Mouse (Mus musculus) left cerebral cortex, adult 8-10 months (tissue): ENCODE data around the gene Wbp2. TPM values are rescaled to one million over a fixed set of nuclear protein-coding genes. Genes with fewer than 3 reads are reported as not detected.

Source experiments
- DNase-seq, 2 experiments: peaks; one replicate each; pipeline ENCODE4 v3.0.0; 2022; ENCODE audit warnings: low spot score in 2 of 2
- total RNA-seq, 4 experiments: library from RNA; stranded (reverse); gene quantifications; 2 replicates each; pipeline ENCODE4 v1.2.4; 2022

Gene Wbp2
- total RNA-seq, 4 experiments from 2014 or later = 414 to 460 (median 438) TPM

GRCm38 (mm10) chr11:116030898-116031845 lies 55.6 kb downstream of the Wbp2 start:
- DNase-seq = peak in 1 of 2 experiments; percentile 67

- peak; percentile 95 to 98 for DNase-seq
These were observed 56.5 kb downstream of the Wbp2 start, which contains the start of gene Unk for GRCm38 (mm10) chr11:116030088-116030897. TSS of gene Unk (plus strand) at chr11:116030322.

GRCm38 (mm10) chr11:116029086-116029865 lies 57.5 kb downstream of the Wbp2 start:
- DNase-seq = no peak

Other genes with a start within 250 kb of the Wbp2 start
- under 1 TPM; 0.07 to 0.89 (median 0.57) TPM for gene Myo15b, start 228.6 kb downstream of the Wbp2 start, total RNA-seq
- gene Smim5, start 187.0 kb downstream of the Wbp2 start, total RNA-seq = 1 to 10 TPM in 1 of 4 experiments, under 1 TPM in 2, not detected in 1; 0.78 to 1.6 (median 0.95) TPM
- gene Smim6, start 175.0 kb downstream of the Wbp2 start, total RNA-seq = not detected
- 10 to 100 TPM; 42.0 to 61.0 (median 55.7) TPM for gene Sap30bp, start 153.7 kb downstream of the Wbp2 start, total RNA-seq
- gene Recql5, start 153.5 kb downstream of the Wbp2 start, total RNA-seq = 10 to 100 TPM; 23.5 to 33.0 (median 25.2) TPM
- gene Itgb4, start 112.3 kb downstream of the Wbp2 start, total RNA-seq = 10 to 100 TPM in 3 of 4 experiments, 1 to 10 TPM in 1; 9.4 to 13.4 (median 11.3) TPM
- 10 to 100 TPM; 16.1 to 19.7 (median 18.6) TPM for gene Galk1, start 74.3 kb downstream of the Wbp2 start, total RNA-seq
- 100 to 1,000 TPM; 272 to 296 (median 284) TPM for gene H3f3b, start 59.0 kb downstream of the Wbp2 start, total RNA-seq
- 10 to 100 TPM; 23.4 to 27.7 (median 25.0) TPM for gene Unk, start 56.7 kb downstream of the Wbp2 start, total RNA-seq
- 1 to 10 TPM; 1.2 to 4.1 (median 1.7) TPM for gene Unc13d, start 9.0 kb downstream of the Wbp2 start, total RNA-seq
- 1 to 10 TPM; 5.6 to 8.1 (median 7.0) TPM for gene Trim47, start 40.2 kb upstream of the Wbp2 start, total RNA-seq
- gene Trim65, start 44.1 kb upstream of the Wbp2 start, total RNA-seq = 1 to 10 TPM; 6.3 to 7.7 (median 7.4) TPM
- gene Mrpl38, start 51.9 kb upstream of the Wbp2 start, total RNA-seq = 10 to 100 TPM; 43.3 to 64.9 (median 56.2) TPM
- gene Fbf1, start 81.2 kb upstream of the Wbp2 start, total RNA-seq = 10 to 100 TPM; 68.8 to 81.3 (median 76.5) TPM
- gene Ten1, start 111.9 kb upstream of the Wbp2 start, total RNA-seq = 10 to 100 TPM; 34.4 to 47.6 (median 39.6) TPM
- gene Acox1, start 112.0 kb upstream of the Wbp2 start, total RNA-seq = 100 to 1,000 TPM; 122 to 132 (median 126) TPM
- gene Evpl, start 151.1 kb upstream of the Wbp2 start, total RNA-seq = 1 to 10 TPM; 2.1 to 2.8 (median 2.5) TPM
- gene Srp68, start 187.2 kb upstream of the Wbp2 start, total RNA-seq = 10 to 100 TPM; 66.5 to 72.8 (median 70.5) TPM
- not detected for gene Galr2, start 193.9 kb upstream of the Wbp2 start, total RNA-seq
- gene Exoc7, start 220.2 kb upstream of the Wbp2 start, total RNA-seq = 100 to 1,000 TPM in 3 of 4 experiments, 10 to 100 TPM in 1; 99.6 to 115 (median 106) TPM
- gene Foxj1, start 248.4 kb upstream of the Wbp2 start, total RNA-seq = 1 to 10 TPM; 4.4 to 8.6 (median 4.7) TPM